Mouse (Mus musculus) T-helper 1 cell (primary cell): Measurements from ENCODE around the gene Arhgap10.

Source experiments
- in situ Hi-C: fragments of 300-600 bp; cut with MboI, MseI; formaldehyde crosslinking; loops from one replicate; pipeline ENCODE4 v1.15.1; 2025; ENCODE audit warnings: high pct_unique_total_duplicates

Arhgap10 gene

GRCm38 (mm10) chr8:77411262-77411661 is 106.5 kb downstream of the Arhgap10 start:
- in situ Hi-C loops: no loop called here

DNA sequence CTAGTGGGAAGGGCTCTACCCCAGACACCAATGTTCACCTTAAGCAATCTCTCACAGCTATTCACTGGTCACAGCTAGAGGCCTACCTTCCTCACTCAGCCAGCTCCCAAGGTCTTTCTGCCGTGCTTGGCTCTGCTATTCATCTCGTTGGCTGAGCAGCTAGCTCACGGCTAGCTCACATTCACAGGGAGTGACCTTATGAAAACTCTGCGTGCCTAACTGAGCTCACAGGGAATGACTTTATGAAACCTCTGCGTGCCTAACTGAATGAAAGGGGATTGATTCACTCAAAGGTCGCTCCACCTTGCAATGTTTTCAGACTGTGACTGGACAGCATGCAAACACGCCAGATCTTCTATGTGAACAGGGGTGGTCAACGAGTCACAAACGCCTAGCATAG is 107.4 kb downstream of the Arhgap10 start:
- in situ Hi-C loops: no loop called here

DNA sequence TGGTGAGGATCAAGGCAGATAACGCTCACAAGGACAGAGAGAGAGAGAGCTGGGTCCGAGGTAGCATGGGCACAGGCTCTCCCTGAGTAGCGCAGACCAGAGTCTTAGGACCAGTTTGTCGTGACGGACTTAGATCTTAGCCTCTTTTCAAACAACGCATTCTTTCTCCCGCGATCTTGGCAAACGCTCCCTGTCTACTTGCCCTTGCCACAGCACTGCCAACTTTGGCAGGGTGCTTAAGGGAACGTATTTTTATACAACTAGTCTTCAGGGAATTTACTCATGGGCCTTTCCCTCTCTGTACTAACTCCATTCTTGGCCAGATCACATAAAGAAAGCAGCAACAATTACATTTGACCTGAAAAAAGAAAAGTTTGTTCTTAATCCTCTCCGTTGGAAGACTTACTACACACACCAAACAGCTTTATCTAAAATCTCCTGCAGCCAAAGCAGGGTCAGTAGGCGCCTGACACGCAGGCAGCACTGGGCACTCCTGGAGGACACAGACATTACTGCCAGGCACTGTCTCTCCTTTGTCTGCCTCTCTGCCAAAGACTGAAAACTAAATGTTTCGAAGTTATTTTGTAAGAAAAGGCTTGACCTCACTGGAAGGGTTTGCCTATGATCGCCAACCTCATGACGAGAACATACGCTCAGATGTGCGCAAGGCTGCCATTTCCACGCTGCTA is 109.1 kb downstream of the Arhgap10 start:
- in situ Hi-C loops: no loop called here

- in situ Hi-C loops: no loop called here
Measured at GRCm38 (mm10) chr8:77406846-77407245, 110.9 kb downstream of the Arhgap10 start.

- in situ Hi-C loops: no loop called here
Measured at GRCm38 (mm10) chr8:77406444-77406843, 111.3 kb downstream of the Arhgap10 start.

DNA sequence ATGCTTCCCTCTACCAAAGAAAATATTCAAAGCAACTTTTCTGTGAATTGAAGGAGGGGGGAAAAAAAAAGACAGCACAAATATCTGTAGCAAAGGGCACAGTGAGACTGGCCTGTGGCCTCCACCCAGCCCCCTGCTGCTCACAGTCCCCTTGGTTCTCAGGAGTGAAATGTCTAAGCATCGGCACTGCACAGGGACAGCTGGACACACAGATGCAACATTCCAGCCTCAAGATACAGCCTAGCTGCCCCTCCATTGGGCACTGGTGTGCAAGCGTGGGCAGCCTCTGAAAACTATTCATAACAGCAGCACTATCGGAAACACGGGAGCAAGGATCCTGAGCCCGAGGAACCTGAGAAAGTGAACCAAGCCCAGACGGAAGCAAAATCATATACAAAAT is 113.7 kb downstream of the Arhgap10 start:
- in situ Hi-C loops: no loop called here

- in situ Hi-C loops: no loop called here
Measured at GRCm38 (mm10) chr8:77401934-77402333, 115.8 kb downstream of the Arhgap10 start.

DNA sequence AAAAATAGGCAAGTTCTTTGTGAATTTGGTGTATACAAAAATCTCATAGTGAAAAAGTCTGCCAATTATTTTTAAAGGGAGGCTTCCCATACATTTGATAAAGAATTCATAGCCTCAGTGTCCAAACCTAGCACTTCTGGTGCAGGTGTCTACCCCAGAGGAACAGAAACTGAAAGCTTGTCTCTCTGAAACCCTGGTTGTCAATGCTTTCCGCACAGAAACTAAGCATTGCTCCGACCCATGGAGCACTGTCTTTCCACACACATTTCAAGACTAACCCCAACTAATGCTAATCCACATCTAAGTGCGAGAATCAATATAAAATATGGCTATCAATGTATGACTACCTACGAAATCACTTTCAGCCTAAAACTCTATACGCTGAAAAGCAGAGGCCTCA is 116.6 kb downstream of the Arhgap10 start:
- in situ Hi-C loops: no loop called here

GRCm38 (mm10) chr8:77384080-77384479 is 133.7 kb downstream of the Arhgap10 start:
- in situ Hi-C loops: no loop called here

- in situ Hi-C loops: no loop called here
Measured at GRCm38 (mm10) chr8:77383671-77384070, 134.1 kb downstream of the Arhgap10 start.

- in situ Hi-C loops: no loop called here
Measured at GRCm38 (mm10) chr8:77380844-77381243, 136.9 kb downstream of the Arhgap10 start.

GRCm38 (mm10) chr8:77379300-77379699 is 138.5 kb downstream of the Arhgap10 start:
- in situ Hi-C loops: no loop called here

DNA sequence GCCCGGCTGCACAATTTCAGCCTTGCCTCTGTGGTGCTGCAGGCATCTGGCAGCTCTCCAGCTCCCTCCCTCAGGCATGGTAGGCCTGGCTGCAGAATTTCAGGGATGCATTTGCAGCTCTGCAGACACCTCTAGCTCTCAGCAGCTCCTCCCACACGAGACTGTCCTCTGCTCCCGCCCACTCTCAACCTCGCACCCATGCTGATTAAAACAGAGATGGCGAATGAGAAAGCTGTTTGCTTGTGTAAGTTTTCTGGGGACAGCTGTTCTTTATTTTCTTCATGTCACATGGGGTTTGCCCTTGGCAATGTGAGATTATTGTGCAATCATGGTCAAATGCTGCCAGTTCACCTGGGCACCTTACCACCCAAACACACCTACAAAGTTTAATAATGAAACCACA is 141.3 kb downstream of the Arhgap10 start:
- in situ Hi-C loops: no loop called here

GRCm38 (mm10) chr8:77375999-77376398 is 141.8 kb downstream of the Arhgap10 start:
- in situ Hi-C loops: no loop called here

- in situ Hi-C loops: no loop called here
Measured at GRCm38 (mm10) chr8:77371006-77371405, 146.7 kb downstream of the Arhgap10 start.

DNA sequence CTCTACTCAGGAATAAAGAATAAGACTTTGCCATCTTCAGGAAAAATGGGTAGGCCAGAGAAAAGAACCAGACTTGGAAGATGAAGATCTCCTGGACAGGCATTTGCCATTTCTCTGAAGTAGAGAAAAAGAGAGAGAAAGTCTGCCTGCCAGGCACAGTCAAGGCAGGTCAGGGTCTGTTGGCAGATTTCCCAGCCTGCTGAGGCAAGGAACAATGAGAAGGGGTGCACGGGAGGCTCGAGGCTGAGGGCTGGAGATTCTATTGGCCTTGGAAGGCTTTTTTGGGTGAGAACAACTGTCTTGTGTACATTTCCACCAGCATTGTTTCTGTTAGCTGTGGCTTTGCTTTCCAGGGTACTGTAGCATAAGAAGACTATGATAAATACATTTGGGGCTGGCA is 147.4 kb downstream of the Arhgap10 start:
- in situ Hi-C loops: no loop called here

DNA sequence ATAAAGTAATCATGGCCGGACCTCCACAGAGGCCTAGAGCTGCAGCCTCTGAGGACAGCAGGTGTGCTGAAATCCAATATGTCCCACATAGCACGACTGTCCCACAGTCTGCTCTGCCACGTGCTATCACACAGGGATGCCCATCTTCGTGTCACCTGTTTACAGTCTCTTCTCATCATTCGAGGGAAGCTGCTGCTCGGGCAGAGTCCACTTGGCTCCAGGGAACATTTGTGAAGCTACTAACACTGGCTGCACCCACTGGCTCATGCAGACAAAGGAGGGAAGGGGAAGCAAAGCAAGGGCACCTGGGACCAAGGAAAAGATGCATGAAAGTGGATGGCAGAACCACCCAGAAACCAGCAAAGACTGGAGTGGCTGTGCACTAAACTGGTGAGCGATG is 148.1 kb downstream of the Arhgap10 start:
- in situ Hi-C loops: no loop called here

- in situ Hi-C loops: no loop called here
Measured at GRCm38 (mm10) chr8:77367091-77367490, 150.7 kb downstream of the Arhgap10 start.

GRCm38 (mm10) chr8:77366446-77366845 is 151.3 kb downstream of the Arhgap10 start:
- in situ Hi-C loops: no loop called here

DNA sequence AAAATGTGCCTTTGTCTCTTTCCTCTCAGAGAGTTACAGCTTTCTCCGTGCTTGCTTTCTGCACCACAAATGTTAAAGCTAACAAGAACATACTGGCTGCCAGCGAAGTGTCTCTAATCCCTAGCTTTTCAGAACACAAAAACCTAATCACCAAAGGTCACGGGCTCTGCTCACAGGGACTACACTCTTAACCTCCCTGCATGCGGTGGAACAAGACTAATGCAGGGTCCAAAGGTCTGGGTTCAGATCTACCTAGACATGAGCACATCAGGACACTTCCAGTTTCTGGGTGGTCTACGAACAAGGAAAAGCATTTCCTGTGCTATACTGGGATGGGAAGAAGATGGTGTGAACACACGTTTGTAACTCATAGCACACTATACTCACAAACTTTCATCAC is 151.8 kb downstream of the Arhgap10 start:
- in situ Hi-C loops: no loop called here

DNA sequence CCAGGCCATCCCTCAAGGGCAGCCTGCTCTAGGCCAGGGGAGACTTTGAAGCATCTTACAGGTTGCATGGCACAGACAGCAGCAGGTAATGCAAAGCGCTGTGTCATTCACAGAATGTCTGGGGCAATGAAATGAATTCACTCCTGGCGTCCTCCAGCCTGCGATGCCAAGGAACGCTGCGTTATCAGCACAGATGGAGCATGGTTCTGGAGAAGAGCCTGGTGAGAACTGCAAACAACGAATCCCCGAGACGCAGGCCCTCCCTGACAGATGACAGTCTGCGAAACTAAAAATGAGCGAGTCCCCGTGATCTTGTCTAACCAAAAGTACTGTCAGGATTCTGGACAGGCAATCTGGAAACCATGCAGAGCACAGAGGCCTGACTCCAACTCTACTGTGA is 153.3 kb downstream of the Arhgap10 start:
- in situ Hi-C loops: no loop called here

DNA sequence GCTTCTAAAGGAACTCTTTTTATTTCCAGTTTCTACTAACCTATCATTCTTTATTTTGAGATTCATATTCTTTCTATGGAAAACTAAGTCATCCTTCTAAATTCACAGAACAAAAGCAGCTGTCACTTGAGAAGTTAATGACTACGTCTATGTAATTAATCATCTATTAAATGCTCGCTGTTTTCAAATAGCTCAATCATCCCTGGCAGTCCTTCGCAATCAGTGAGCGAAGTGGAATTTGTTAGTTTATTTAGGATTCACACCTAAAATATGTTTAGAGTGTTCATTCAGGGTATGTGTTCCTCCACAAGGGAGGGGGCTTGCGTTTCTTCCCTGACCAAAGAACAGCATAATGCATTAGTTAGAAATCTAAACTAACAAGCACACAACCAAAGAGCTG is 156.9 kb downstream of the Arhgap10 start:
- in situ Hi-C loops: no loop called here

- in situ Hi-C loops: no loop called here
Measured at GRCm38 (mm10) chr8:77360423-77360822, 157.3 kb downstream of the Arhgap10 start.

DNA sequence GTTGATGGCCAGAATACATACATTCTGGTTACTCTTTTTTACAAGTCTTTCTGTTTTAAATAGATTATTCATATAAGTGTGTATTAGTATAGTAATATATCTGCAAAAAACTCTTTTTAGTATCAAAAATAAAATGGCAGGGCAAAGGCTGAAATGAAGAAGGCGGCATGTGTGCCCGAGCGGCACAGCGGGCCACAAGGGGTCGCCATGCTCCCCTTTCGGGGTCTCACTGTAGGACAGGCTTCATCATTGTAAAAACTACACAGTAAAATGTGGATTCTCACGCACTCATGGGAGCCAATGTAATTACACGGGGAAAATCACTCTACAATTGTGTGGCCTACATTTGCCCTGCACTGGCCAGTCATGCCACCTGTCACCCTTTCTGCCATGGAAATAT is 160.6 kb downstream of the Arhgap10 start:
- in situ Hi-C loops: no loop called here
